ENCODE assay signal across 8 mouse cellular contexts in genomic region chr17:6743039-6743575, GRCm38 (mm10). TPM values are rescaled to one million over a fixed set of nuclear protein-coding genes. Genes with fewer than 3 reads are reported as not detected.
DNase-seq lines count a peak whose midpoint lies in the region; ATAC-seq and TF ChIP-seq lines count a peak whose summit lies in the region.
"Had no signal": no experiment of that assay in that cellular context is flagged by ENCODE, and none has a peak within 500 bp of the region (broad histone marks: within the 10 kb centered on the region; RNA-seq: fewer than 3 reads in every experiment).

No protein-coding gene starts in this region.

- no peaks in the 10 kb centered on the region for H3K27me3 ChIP-seq in hindbrain, embryonic 12.5 days
- H3K27me3 ChIP-seq in hindbrain, embryonic 11.5 days (ENCODE audit: control insufficient read depth, insufficient read depth, low read length): no peaks in the 10 kb centered on the region
- no peaks in the 10 kb centered on the region for H3K27me3 ChIP-seq in thymus, adult 2 months (ENCODE audit: control insufficient read depth, insufficient read depth, low read length)

- 0 out of 2 replicates have a peak, but pooled peaks have one; percentile 23 for TF ChIP-seq CTCF in thymus, adult 2 months (IDR thresholded peaks at IDR 0.05; ENCODE audit: borderline replicate concordance, control insufficient read depth, extremely low read depth, insufficient read depth, low read length, poor library complexity)

- no peak for ATAC-seq in hindbrain, embryonic 12.5 days (ENCODE audit: low FRiP score)
- no peak for ATAC-seq in hindbrain, embryonic 11.5 days (ENCODE audit: low FRiP score)
- peak; percentile 26 for ATAC-seq in inflammation-experienced regulatory T-cells, adult 6 months

- no peak for DNase-seq in hindbrain, embryonic 11.5 days (ENCODE audit: low spot score)
- DNase-seq in thymus, adult 2 months: no peak
- no peak for DNase-seq in thymus, postnatal 36 days
- peak; percentile 43 for DNase-seq in thymus, postnatal 25 days
- DNase-seq in adipocyte (ENCODE audit: low spot score): no peak
- DNase-seq: adrenal gland, postnatal 36 days had no signal

- H3K4me1 ChIP-seq in hindbrain, embryonic 12.5 days: peaks cover 71% of the 10 kb centered on the region
- H3K4me1 ChIP-seq in hindbrain, embryonic 11.5 days (replicated peaks; ENCODE audit: control insufficient read depth, insufficient read depth, low read length): peaks cover 19% of the 10 kb centered on the region
- H3K4me1 ChIP-seq in thymus, adult 2 months (replicated peaks; ENCODE audit: control insufficient read depth, insufficient read depth, low read length): peaks cover 62% of the 10 kb centered on the region

- peaks cover 19% of the 10 kb centered on the region; the same call in 1 of the 2 replicates for H3K36me3 ChIP-seq in hindbrain, embryonic 12.5 days
- H3K36me3 ChIP-seq in hindbrain, embryonic 11.5 days (ENCODE audit: control insufficient read depth, insufficient read depth, low read length): peaks cover 2% of the 10 kb centered on the region; the same call in 1 of the 2 replicates
- H3K36me3 ChIP-seq in thymus, adult 2 months (ENCODE audit: control insufficient read depth, insufficient read depth, low read length): peaks cover 83% of the 10 kb centered on the region

- 85% methylated on average over 11 of the region's 11 CpGs for WGBS in hindbrain, embryonic 12.5 days
- 85% methylated on average over 11 of the region's 11 CpGs for WGBS in hindbrain, embryonic 11.5 days
- WGBS in thymus, adult 2 months: 36% methylated on average over 11 of the region's 11 CpGs

- H3K27ac ChIP-seq in hindbrain, embryonic 12.5 days: peak overlapping the region; percentile 46; the same call in 1 of the 2 replicates
- H3K27ac ChIP-seq in hindbrain, embryonic 11.5 days (ENCODE audit: low read depth, low read length): no peak overlapping the region
- H3K27ac ChIP-seq in thymus, adult 2 months (ENCODE audit: control insufficient read depth, insufficient read depth, low read length): peak overlapping the region; percentile 99

- H3K9ac ChIP-seq in hindbrain, embryonic 12.5 days: no peak overlapping the region
- no peak overlapping the region for H3K9ac ChIP-seq in hindbrain, embryonic 11.5 days (ENCODE audit: low read depth, low read length)

- TF ChIP-seq POLR2A in thymus, adult 2 months (IDR thresholded peaks at IDR 0.05; ENCODE audit: control insufficient read depth, extremely low read depth, insufficient read depth, low read length, poor library complexity): no peak

- no peaks in the 10 kb centered on the region; the same call in 1 of the 2 replicates for H3K9me3 ChIP-seq in hindbrain, embryonic 12.5 days (replicated peaks)
- H3K9me3 ChIP-seq in hindbrain, embryonic 11.5 days (ENCODE audit: control insufficient read depth, low read length): no peaks in the 10 kb centered on the region

- no peak overlapping the region for H3K4me3 ChIP-seq in hindbrain, embryonic 12.5 days
- no peak overlapping the region for H3K4me3 ChIP-seq in hindbrain, embryonic 11.5 days (ENCODE audit: low read depth, low read length)
- no peak overlapping the region for H3K4me3 ChIP-seq in thymus, adult 2 months (ENCODE audit: control insufficient read depth, insufficient read depth, low read length)

- H3K4me2 ChIP-seq in hindbrain, embryonic 12.5 days (replicated peaks): no peak overlapping the region
- H3K4me2 ChIP-seq in hindbrain, embryonic 11.5 days (replicated peaks; ENCODE audit: low read depth, low read length): no peak overlapping the region

RNA-seq across cellular contexts. Expression of gene Ezr, which starts 39.5 kb away (rescaled TPM):
- polyA plus RNA-seq in hindbrain, embryonic 12.5 days (2016; fragmentation: Nextera tagmentation; extraction: Ambion mirVana): 97.9 and 103 TPM in 2 replicates
- 73.8 and 91.1 TPM in 2 replicates for polyA plus RNA-seq in hindbrain, embryonic 11.5 days (2014; fragmentation: Nextera tagmentation; extraction: Ambion mirVana)
- polyA plus RNA-seq in thymus, adult 2 months (2012; rRNA removed): 149 and 189 TPM in 2 replicates
- 100 to 1,000 TPM; 111 to 138 (median 117) TPM for polyA plus RNA-seq in inflammation-experienced regulatory T-cells, adult 6 months (2017; shearing (Covaris generic))
